Mouse (Mus musculus) natural killer cell, adult 2 months (primary cell): Measurements from ENCODE around the gene Tbxa2r.

Source experiments
- DNase-seq, 2 experiments: peaks; one replicate each; pipeline ENCODE4 v3.0.0; 2022; ENCODE audit warnings: low spot score in 2 of 2

The Tbxa2r gene

GRCm38 (mm10) chr10:81299585-81300351, 28.8 kb upstream of the Tbxa2r start:
- DNase-seq, result no peak

DNA sequence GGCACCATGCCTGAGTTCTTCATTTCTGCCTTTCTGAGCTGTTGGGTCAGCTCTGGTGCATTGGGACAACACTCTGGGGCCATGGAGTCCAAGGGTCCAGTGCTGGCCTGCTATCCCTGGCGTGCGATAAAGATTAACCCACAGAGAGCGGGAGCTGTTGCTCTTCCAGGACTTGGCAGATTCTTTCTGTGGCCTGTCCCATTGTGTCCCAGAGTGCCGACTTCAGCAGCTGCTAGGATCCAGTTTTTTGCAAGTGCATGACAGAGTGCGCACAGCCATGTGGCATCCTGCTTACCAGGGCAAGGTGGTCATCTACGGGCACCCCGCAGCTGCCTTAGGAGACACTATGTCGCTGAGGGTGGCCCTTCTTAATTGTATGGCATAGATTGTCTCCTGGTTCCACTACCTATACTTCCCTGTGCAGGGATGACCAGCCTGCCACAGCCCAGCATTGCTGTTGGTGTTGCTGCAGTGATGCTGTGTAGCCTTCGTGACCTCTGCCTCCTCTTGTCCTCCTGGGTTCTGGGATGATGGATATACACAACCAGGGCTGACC, 28.1 kb upstream of the Tbxa2r start:
- DNase-seq, result no peak

GRCm38 (mm10) chr10:81301321-81301720, 27.2 kb upstream of the Tbxa2r start:
- peak in 1 of 2 experiments; percentile 20 for DNase-seq

GRCm38 (mm10) chr10:81302288-81302687, 26.2 kb upstream of the Tbxa2r start:
- DNase-seq, result no peak

DNA sequence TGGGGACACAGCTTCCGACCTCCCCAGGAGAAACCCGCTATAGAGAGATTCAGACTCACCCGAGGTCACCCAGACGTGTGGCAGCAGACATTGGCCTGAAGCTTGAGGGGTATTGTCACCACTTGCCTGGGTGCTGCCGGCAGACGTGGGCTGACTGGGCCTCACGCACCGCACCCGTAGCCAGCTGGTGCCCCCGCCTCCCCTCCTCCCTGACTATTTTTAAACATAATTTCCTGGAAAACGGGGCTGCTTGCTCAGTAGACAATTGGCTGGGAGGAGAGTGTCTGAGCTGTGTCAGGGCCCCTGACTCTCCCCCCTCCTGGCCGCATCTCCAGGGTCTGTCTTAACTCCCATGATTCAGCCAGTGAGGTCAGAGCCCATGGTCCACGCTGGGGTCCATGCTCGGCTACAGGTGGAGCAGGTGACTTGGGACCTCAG, 25.7 kb upstream of the Tbxa2r start:
- DNase-seq, result no peak

DNA sequence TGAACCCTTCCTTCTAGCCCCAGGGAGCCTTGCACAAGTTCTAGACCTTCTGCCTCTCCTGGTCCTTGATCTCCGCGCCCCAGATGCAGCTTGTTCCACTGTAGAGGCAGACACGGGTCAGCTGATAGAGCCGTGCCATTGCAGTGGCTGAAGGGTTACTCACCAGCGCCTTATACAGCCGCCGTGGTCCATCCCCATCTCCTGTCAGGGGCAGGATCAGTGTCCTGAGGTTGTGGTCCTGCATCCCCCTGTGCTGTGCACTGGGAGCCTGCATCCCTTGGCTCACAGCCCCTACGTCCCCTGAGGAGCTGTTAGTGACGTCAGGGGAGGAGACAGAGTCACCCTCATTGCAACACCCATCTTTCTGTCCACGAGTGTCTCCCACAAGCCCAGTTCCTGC, 25.3 kb upstream of the Tbxa2r start:
- DNase-seq, result no peak

- DNase-seq, result peak in 1 of 2 experiments; percentile 58
These were observed 24.8 kb upstream of the Tbxa2r start for GRCm38 (mm10) chr10:81303761-81304160.

GRCm38 (mm10) chr10:81304597-81305238, 23.8 kb upstream of the Tbxa2r start:
- DNase-seq, result peak; percentile 62 to 77

- DNase-seq, result no peak
These were observed 22.9 kb upstream of the Tbxa2r start for GRCm38 (mm10) chr10:81305663-81306062.

- DNase-seq, result no peak
These were observed 22.3 kb upstream of the Tbxa2r start for GRCm38 (mm10) chr10:81306173-81306668.

DNA sequence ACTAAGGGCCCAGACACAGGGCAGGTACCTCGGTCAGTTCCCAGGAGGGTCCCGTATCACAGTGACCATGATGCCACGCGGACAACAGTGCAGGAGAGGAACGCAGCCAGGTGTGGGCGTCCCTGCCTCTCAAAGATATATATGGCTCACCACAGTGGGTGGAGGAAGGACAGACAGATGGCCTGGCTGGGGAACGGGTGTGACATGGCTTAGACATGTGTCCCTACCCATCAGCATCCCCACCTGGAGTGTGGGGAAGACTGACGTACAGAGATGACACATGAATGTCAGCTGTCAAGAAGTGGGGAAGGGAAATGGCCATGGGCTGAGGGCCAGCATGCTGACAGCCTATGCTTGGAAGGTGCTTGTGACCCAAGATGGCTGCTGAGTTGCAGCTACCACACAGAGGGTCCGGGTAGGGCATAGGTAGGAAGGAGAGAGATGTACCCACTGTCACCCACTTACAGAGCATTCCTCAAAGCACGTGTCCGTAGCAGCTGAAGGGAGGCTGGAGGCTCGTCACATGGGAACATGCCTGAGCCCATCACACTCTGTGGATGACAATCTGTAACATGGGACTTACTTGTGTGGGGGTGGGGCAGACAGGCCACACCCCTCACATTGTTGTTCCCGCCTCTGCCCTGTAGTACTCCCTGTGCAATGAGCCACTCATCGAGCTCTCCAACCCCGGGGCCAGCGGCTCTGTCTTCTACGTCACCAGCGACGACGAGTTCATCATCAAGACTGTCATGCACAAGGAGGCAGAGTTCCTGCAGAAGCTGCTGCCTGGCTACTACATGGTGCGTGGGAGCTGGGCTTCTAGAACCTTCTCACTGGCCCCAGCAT, 21.5 kb upstream of the Tbxa2r start:
- no peak for DNase-seq

- no peak for DNase-seq
These were observed 19.0 kb upstream of the Tbxa2r start for GRCm38 (mm10) chr10:81309571-81309970.

DNA sequence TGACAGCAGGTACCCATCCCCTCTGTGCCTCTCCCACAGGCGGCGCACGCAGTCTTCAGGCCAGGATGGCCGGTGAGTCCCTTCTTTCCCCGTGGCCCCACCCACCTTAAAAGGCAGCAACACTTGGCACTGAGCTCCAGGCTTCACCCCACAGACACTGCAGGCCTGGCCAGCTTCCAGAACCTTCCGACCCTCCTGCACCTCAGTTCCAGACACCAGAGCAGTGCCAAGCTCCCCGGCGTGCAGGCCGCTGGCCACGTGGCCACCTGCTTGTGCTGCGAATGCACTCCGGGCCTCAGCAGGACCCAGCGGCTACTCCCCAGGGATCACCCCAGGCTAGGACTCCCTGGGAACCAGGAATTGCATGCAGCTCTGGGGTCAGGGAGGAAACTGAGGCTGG, 14.9 kb upstream of the Tbxa2r start:
- DNase-seq, result no peak

DNA sequence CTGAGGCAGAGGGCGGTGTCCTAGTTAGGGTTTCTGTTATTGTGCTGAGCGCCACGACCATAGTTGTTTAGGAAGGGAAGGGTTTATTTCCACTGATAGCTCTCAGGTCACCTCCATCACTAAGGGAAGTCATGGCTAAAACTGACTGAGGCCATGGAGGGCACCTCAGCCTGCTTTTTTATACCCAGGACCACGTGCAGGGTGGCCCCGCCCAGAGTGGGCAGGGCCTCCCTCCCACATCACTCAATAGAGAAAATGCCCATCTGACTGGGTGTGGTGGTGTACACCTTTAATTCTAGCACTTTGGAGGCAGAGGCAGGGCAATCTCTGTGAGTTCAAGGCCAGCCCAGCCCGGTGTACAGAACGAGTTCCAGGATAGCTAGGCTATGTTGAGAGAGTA, 14.3 kb upstream of the Tbxa2r start:
- DNase-seq, result no peak

DNA sequence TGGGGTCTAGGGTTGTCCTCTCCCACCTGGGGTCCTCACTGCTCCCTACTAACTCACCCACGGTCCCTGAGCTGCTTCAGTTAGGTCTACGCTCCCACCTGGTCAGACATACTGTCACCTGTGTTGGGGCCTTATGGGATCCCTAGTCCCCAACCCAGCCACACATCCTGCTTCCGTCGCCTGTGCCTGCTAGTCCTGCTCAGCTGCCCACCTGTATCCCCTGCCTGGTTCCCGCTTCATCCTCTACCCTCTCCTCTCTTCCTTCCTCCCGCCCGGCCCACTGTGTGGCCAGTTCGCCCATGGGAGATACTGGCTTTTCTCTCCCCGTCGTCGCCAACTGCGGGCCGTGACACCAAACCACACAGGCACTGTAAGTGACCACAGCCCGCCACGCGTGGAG, 12.9 kb upstream of the Tbxa2r start:
- DNase-seq, result no peak

DNA sequence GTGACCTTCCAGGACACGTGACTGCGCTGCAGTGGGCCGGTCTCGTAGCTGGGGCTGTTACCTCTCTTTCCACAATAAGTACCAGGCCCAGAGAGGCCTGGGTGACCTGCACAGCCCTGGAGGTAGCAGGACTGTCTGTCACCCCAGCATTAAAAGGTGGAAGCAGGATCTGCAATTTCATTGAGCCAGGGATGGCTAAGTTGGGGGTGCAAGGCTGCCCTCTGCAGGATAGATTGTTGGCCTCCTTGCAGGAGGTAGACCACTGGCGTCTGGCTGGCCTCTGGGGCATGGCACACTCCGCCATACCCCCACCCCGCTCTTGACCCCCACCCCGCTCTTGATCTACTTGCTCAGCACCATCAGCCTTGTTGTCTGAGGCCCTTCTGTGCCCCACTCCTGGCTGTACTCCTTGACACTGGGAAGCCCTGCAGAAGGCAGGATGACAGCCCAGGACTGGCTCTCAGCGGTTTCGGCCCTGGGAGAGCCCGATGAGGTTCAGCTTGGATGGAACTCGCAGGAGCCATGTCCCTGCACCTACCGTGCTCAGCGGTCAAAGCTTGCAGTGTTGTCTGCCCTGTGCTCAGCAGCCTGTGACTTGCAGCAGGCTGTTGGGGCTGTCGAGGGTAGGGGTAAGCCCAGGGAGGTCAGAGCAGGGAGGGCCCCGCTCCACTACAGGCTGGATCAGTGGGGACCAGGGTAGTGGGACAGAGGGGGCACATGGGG, 12.0 kb upstream of the Tbxa2r start:
- peak in 1 of 2 experiments; percentile 34 for DNase-seq

DNA sequence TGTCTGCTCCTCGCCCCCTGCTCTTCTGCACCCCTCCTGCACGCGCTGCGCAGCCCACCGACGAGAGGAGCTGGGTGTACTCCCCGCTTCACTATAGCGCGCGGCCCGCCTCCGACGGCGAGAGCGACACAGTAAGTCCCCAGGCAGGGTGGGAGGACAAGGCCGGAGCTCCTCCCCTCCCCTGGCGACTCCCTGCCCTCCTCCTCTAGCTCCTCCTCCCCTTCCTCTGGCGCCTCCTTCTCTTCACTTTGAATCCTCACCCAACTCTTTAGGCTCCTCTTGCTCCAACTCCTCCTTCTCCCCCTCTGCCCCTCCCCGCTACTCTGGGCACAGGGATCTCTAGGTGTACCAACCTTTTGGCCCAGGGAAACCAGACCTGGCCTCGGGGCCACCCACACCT, 11.3 kb upstream of the Tbxa2r start:
- DNase-seq, result no peak

DNA sequence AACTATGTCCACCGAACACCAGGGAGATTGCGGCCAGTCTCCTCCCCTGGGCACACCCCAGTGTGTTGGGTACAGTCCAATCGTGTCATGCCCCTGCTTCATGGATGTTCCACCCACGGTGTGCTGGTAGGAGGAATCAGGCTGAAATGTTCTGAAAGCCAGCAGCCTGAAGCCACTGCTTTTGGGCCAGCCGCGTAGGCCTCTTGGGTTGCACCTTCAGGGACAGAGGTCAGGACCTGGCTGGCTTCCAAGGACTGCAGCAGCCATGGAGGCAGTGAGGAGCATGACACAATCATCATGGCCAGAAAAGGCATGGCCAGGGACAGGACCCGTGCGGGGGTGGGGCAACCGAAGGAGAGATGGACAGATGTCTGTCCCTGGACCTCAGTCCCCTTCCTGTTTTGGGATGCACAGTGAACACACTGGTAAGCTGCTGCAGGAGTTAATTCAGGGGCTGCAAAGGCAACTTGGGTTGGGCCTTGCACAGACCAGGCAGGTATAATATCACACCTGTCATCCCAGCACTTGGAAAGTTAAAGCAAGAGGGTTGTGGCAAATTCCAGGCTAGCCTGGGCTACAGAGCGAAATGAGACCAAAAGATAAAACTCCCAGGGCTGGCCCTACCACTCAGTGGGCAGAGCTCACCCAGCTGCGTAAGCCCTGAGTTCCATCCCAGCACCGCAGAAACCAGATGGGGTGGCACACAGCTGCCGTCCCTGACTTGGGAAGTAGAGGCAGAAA, 9.8 kb upstream of the Tbxa2r start:
- DNase-seq, result no peak

GRCm38 (mm10) chr10:81319330-81319699, 9.2 kb upstream of the Tbxa2r start:
- no peak for DNase-seq

- DNase-seq, result no peak
These were observed 8.6 kb upstream of the Tbxa2r start for GRCm38 (mm10) chr10:81319741-81320549.
